Mouse (Mus musculus) MN1 (cell line): Measurements from ENCODE around the gene Bub3.

Experiments
- DNase-seq: peaks from one replicate; pipeline ENCODE4 v3.0.0-alpha.2; 2016; ENCODE audit warnings: low spot score

Bub3 gene

DNA sequence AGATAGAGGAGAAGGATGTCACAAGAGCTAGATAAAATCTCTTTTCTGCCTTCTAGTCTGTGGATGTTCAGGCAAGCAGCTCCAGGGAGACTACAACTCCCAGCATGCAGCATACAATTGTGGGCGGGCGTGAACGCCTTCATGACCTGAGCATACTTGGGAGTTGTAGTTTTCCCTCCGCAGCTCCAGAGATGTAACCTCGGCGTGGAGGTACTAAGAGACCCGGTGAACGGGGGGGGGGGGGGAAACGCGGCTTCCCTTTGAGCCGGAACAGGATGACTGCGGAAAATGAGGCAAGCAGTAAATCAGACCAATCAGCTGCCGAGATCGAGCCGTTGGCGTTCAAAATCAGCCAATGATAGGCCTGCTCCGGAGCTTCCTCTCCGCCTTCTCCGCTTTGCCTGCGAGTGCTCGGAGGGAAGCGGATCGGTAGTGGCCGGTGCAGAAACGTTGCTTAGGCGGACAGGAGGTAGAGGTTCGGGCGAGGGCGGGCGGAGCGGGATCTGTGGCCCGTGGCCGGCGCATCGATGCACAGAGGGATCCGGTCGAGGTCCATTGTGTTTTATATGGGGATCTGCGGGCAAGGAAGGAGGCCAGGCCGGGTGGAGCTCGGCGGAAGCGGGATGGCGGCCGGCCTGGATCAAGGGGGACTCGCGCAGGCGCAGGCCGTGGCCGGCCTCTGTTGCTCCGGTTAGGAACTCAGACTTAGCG lies at the start of gene Bub3:
Bub3 (plus strand) TSS at position 237 of the 711 bp plus-strand sequence.
- peak; percentile 96 for DNase-seq

DNA sequence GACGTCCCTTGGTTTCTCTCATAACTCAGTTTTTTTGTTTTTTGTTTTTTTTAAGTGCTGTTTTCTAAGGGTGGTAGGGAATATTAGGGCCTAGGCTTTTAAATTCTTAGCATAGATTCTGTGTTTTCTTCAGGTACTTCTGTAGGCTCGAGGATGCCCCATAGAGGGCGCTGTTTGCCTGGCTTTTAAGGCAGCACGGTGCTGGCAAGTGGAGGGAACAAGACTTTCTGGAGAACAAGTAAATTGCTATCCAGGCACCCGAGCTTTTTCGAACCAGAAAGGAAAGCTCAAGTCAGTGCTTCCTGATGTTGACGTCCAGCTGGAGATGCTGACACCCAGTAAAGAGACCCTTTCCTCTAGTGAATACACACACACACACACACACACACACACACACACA lies 20.0 kb upstream of the Bub3 start:
- DNase-seq = peak; percentile 63

DNA sequence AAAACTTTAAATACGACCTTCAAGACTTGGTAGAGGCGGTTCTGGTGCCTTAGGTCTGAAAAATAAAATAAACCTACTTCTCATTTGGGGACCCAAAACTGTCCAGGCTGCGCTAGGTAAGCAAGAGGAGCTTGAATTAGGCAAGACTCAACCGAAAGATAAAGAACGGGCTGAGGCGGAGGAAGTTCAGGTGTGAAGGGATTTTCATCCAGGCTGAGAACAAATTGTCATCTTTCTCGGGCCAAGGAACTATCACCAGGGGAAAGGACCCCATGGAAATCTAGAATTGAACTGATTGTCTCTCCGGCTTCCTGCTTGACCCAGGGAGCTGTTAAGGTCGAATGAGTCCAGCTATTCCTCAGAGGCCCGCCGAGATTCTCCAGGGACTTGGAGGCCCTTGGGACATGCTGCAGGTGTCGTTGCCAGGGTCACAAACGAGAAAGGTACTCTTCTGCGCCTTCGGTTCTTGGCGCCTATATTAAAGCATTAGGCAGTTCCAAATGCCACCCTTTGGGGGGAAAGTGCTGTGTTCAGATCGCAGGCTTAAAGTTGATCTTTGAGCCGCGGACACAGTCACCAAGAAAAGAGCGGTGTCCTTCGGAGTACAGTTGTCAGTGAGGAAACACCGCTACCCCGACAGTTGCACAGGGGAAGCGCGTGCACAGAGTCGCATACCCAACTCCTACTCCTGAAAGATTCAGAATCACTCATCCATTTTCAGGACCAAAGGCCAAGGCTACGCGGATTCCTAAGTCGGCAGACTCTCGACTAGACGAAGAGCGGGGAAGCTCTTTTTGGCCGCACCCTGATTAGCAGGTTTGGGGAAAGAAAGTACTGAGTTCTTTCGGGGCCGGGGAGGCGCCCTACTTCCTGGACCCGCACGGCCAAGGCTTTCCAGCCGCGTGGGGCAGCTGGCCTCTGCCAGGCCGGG lies 18.6 kb upstream of the Bub3 start:
- no peak for DNase-seq

DNA sequence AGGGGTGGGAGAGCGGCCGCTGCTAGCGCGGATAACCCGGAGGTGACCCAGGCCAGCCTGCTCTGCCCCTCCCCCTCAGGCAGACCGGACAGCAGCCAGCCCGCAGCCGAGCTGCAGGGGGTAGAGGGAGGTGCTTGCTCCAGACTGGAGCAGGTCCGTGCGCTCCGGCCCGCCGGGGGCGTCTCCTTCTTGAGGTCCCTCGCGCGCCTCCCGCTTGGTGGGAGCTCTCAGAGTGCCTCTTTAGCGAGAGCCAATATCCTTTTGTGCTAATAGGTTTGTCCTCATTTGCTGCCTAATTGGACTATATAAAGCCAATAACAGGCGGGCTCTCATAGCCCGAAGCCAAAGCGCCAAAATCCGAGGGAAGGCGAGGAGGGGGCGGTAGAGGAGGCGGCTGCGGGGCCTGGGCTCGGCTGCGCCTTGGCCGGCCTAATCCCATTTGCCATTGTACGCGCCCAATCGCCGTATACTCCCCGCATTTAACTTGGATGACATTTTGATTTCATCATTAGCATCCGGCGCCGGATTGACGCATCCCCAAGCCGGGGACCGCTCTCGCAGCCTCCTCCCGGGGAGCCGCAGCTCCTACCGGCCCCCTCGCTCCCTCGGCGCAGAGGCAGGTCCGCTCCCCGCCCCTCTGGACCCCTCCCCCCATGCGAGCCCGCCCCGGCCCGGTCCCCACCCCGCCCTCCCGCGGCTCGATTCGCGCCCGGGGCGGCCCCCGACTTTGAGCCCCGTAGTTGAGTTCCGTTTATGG lies 17.7 kb upstream of the Bub3 start, which contains the start of gene Hmx3:
Hmx3 (plus strand) TSS at position 753 of the 757 bp plus-strand sequence.
- no peak for DNase-seq

DNA sequence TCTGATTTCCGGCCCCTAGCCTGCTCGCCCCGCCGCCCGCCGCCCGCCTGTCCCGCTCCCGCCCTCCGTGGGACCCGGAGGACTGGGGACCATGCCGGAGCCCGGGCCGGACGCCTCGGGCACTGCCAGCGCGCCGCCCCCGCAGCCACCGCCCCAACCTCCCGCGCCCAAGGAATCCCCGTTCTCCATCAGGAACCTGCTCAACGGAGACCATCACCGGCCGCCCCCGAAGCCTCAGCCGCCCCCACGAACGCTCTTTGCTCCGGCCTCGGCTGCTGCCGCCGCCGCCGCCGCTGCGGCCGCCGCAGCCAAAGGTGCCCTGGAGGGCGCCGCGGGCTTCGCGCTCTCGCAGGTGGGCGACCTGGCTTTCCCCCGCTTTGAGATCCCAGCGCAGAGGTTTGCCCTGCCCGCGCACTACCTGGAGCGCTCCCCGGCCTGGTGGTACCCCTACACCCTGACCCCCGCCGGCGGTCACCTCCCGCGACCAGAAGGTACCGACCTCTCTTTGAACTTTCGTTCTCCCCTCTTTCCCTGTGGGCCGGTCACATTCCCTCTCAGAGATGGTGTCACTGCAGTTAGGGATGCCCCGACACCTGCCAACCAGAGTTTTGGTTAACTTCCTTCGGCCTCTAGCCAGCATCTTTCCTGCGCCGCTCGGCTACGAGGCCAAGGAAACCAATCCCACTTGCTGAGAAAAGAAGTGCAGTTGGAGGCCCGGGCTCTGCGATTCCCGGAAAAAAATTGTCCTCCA lies 17.0 kb upstream of the Bub3 start:
- DNase-seq = no peak

GRCm38 (mm10) chr7:131543623-131544481 lies 16.2 kb upstream of the Bub3 start:
- DNase-seq = no peak

DNA sequence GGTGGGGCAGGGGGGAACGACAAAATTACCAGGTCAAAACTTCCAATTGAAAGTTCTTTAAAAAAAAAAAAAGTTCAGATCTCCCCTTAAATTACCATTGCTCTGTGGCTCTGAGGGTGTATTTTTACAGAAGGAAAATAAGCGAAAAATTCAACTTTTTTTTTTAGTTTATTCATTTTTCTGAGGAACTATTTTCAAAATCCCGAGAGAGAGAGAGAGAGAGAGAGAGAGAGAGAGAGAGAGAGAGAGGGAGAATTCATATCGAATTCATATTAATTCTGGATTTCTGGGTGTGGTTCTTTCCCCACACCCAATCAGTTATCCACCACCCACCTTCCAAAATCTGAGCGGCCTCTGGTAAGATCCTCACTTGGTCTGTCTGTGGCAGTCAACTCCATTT lies 15.2 kb upstream of the Bub3 start:
- DNase-seq = no peak

DNA sequence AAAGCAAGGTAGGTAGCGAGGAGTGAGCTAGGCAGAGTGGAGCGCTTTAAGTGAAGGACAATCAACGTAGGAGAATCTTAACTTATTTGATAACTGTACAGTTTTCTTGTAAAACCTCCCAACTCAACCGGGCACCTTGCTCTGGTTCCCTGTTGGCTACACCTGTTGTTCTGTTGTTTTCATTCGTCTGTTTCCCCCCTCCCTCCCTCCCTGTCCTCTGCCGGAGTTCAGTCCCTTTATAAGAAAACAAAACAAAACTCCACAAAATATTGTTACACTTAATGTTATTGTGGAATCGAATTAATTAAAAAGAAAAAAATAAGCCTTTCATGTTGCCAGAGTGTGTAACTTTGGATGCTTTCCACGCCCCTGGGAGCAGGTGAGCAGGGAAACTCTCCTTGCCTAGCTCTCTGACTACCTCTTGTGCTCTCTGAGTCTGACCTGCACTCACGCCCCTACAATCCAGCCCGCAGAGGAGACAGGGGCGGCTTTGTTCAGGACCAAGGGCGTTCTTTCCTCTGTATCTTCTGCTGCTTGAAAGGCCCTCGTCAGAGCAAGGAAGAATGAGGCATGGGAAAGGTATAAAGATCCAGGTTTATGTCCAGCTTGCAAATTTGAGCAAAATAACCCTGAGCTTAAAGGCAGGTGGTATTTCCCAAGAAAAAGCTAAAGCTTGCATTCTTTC lies 14.2 kb upstream of the Bub3 start:
- DNase-seq = no peak

GRCm38 (mm10) chr7:131546423-131546822 lies 13.6 kb upstream of the Bub3 start:
- no peak for DNase-seq

DNA sequence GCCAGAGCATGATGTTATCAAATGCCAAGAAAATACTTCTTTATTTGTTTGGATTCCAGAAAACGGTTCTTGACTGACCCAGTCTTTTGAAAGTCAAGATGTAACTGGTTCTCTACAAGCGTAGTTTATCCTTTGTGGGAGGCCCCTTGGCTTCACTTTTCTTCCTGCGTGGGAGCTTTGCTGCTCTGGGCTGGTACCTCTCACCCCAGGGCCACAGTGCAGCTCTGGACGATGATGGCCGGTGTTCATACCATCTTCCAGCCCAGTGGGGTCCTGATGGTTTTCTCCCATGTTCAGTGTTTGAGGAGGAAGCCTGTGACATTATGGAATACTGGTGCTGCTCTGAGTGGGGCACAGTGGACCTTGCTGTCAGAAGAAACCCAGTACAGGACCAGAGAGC lies 12.5 kb upstream of the Bub3 start:
- DNase-seq = no peak

- DNase-seq = no peak
Observed at GRCm38 (mm10) chr7:131548473-131548872, 11.5 kb upstream of the Bub3 start, which contains the start of gene Hmx2. Gene Hmx2, plus strand, starts transcription at chr7:131548773.

- no peak for DNase-seq
Observed at GRCm38 (mm10) chr7:131551471-131551870, 8.6 kb upstream of the Bub3 start.

DNA sequence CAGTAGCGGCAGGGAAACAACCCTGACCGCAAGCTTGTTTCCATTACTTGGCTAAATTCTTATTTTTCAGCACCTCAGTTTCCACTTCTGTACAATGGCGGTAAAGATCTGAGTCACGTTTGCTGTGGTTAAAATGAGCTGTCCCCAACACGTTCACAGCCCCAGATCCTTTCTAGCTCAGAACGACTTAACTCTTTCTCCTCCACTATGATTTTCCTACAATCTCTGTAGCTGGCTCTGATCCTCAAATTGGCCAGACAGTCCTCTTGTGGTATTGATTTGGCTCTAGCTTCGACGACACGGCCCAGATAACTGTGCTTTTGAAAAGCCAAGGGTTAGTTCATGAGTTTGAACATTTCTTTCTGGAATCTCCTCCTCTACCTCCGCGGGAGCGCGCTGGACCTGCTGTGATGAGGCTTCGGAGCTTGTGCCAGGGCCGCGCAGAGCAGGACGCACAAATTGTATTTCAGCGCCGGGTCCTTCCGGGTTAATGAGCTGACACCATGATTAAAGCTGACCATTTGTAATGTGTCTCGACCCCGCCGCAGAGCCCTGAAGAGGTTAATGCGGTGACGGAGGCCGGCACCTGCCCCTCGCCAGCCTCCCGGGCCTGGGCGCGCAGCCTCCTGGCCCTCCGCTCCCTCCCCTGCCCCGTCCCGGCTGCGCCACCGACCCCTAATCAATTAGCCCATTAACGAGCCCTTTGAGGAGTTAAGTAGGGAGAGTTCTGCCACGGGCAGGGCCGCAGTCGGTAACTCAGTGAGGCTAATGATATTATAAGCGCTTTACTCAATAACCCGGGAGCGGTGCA lies 7.9 kb upstream of the Bub3 start:
- peak; percentile 50 for DNase-seq

- DNase-seq = no peak
Observed at GRCm38 (mm10) chr7:131552781-131553180, 7.2 kb upstream of the Bub3 start.

DNA sequence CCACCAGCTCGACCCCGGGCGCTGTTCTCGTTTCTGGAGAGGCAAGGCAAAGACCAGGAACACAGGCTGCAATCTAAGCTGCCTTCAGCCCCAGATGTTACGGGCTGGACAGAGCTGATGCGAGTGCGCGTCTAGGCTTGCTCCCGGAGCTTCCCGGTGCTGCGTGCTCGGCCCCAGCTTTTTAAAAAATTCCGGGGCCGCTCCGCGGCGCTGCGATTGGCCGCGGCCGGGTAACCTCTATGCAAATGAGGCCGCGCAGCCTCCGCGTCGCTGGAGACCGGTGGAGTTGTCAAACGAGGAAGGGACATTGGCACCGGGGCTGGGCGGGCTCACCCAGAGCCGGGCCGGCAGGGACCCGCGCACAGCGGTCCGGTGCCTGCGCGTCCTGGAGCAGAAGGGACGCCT lies 6.2 kb upstream of the Bub3 start:
- DNase-seq = peak; percentile 85

- peak; percentile 66 for DNase-seq
Observed at GRCm38 (mm10) chr7:131554341-131555180, 5.5 kb upstream of the Bub3 start.

DNA sequence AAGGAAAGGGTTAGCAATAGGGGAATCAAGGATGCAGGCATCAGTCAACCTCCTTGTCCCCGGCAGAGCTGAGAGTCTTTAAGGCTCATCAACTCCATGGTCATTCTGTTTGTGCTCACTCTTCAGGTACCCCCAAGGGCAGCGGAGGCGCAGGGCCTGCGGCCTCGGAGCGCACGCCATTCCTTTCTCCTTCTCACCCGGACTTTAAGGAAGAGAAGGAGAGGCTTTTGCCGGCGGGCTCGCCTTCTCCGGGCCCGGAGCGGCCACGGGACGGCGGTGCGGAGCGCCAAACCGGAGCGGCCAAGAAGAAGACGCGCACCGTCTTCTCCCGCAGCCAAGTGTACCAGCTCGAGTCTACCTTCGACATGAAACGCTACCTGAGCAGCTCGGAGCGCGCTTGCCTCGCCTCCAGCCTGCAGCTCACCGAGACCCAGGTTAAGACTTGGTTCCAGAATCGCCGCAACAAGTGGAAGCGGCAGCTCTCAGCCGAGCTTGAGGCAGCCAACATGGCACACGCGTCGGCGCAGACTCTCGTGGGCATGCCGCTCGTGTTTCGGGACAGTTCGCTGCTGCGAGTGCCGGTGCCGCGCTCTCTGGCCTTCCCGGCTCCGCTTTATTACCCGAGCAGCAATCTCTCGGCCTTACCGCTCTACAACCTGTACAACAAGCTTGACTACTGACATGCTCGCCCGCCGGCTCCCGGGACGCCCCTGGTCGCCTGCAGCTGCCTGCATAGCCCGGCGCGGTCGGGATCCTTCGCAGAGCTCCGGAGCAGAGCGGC lies 4.5 kb upstream of the Bub3 start:
- DNase-seq = no peak
